Mouse (Mus musculus) neural tube, embryonic 10.5 days (tissue): Measurements from ENCODE around the gene Mapk1.

Experiments used
- DNase-seq: peaks from one replicate; pipeline ENCODE4 v3.0.0-alpha.2; 2017; ENCODE audit warnings: low spot score; ENCODE audit errors: extremely low spot score

The Mapk1 gene

DNA sequence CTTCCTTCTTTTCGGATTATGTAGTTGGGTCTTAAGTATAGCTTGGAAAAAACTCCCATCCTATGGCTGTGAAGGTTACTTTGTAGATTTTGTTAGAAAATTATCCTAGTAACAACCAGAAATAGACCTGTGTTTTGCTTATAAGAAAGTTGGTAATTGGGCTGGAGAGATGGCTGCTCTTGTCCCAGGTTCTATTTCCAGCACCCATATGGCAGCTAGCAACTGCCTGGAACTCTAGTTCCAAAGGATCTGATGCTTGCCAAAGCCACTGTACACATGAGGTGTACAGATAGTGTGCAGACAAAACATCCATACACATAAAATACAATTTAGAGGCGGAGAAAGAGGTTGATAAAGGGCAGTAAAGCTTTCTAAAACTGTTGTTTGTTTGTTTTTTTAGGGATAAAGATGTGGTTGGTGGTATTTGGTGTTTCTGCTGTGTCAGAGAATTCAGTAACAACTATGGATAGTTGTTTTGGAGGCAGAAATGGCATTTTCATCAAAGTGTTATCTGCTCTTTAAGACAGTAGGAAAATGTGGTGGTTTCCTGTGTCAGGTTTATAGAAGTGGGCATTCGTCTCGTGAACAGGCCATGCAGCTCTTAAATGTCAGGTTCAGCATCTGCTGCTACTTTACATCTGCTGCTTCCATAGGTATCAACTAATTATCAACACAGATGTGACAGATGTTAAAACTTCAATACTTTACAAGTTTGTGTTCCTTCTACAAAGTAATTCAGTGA, 32.1 kb downstream of the Mapk1 start:
- no peak for DNase-seq

DNA sequence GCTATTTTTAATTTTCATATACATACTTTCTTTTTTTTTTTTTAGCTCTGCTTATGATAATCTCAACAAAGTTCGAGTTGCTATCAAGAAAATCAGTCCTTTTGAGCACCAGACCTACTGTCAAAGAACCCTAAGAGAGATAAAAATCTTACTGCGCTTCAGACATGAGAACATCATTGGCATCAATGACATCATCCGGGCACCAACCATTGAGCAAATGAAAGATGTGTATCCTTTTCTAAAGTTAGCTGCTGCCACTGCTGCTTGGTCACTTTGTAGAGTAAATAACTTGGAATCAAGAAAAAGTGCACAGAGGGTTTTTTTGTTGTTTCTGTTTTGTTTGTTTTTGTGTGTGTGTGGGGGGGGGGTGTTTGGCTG, 32.7 kb downstream of the Mapk1 start:
- no peak for DNase-seq

DNA sequence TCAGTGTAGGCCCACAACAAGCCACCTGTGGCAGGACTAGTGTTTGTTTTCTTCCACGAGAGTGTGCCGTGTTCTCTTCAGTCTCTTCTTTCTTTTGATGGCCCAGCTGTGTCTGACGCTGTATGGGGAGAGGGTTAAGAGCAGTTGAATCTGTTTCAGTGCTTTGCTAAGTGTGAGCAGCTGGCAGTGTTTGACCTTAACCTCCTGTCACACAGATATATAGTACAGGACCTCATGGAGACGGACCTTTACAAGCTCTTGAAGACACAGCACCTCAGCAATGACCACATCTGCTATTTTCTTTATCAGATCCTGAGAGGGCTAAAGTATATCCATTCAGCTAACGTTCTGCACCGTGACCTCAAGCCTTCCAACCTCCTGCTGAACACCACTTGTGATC, 34.9 kb downstream of the Mapk1 start:
- peak; percentile 21 for DNase-seq

DNA sequence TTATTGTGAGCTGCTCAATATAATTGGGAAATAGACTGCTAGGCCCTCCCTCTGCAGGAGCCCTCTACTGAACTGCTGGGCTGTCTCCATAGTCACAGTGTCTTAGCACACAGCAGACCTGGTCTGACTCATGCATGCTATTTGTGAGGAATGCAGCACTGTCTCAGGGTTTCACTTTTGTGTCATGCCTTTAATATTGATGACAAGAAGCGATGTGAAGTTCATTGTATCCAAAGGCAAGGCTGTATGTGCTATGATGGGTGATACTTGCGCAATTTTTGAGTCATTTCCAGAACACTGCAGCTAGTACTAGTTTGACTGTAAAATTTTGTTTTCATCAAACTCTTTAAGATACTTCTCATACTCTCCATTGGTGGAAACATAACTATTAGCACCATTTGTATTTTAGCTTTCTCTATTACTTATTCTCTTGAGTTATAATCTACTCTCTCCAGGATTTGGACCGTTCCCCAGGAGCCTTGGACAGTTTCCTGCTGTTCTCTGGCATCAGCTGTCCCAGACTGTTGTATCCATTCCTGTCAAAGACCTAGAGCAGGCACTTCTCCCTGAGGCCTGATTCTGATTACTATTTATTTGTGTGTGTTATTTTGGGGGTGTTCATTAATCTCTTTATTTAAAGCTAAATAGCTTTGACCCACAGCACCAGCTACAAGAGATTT, 41.4 kb downstream of the Mapk1 start:
- no peak for DNase-seq

DNA sequence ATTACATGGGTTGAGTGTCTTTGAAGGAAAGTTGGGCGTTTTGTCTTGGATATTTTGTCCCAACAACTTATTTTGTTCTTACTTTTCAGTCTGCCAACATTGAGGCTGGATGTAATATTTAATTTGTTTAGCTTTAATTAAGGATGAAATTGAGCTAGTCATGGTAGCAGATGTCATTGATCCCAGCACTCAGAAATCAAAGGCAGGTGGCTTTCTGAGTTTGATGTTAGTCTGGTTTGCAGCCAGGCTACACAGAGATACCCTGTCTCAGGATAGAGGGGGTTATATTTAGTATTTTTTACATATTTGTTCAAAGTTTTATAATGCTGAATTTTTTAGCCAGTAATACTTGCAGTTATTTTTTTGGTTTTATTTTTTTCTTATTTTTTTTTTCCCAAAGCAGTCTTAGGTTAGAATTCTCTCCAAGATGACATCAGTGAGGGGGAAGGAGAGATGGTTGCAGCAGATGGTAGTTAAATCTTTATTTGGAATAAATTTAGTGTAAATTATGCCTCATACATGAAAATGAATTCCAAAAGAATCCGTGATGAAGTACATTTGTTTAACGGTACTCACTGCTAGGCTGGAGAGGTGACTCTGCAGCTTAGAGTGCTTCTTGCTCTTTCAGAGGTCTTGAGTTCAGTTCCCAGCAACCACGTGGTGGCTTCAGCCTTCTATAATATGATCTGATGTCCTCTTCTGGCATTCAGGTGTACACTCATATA, 47.0 kb downstream of the Mapk1 start:
- DNase-seq: no peak

DNA sequence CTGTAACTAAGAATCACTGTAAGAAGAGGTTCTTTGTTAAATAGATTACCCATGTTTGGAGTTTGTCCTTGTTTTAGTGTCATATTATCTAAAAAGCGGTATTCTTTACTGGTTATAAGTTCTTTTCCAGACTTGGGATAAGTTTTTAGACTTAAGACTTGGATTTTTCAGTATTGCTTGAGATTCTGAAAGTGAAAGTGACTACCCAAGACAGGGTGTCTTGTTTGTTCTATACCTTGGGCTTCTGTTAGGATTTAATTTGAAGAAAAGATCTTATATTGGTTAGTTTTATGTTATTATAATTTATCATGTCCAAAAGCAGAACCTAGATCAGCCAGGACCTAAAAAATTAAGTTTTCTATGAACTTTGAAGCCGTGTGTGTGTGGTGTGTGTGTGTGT, 50.6 kb downstream of the Mapk1 start:
- DNase-seq: no peak

DNA sequence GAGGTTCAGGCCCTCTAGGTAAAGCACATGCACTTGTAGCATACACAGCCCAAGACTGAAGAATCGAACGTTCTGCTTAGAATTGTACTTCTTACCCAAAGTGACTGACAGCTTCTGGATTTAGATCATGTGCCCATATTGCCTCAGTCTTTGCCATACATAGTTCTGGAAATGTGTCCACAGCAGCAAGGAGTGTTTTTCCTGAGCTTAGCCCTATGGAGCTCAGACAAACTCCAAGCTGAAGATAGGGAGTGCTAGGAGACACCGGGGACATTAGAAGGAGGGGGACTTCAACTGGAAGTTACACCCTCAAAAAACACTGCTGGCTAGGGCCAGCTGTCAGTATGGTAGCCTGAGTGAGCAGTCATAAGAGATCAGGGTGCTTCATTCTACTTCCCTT, 57.5 kb downstream of the Mapk1 start:
- no peak for DNase-seq

DNA sequence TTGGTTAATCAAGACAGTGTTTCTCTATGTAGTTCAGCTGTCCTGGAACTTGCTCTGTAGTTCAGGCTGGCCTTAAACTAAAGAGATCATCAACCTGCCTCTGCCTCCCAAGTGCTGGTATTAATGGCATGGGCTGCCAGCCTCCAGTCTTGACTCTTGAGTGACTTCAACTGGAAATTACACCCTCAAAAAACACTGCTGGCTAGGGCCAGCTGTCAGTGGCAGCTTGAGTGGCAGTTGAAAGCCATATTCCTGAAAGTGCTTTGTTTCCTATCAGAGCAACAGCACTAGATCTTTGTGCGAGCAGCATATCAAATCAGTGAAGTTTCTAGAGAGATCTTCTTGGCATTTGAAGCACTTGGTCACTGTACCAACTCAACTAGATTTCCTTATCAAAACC, 58.2 kb downstream of the Mapk1 start:
- DNase-seq: no peak

DNA sequence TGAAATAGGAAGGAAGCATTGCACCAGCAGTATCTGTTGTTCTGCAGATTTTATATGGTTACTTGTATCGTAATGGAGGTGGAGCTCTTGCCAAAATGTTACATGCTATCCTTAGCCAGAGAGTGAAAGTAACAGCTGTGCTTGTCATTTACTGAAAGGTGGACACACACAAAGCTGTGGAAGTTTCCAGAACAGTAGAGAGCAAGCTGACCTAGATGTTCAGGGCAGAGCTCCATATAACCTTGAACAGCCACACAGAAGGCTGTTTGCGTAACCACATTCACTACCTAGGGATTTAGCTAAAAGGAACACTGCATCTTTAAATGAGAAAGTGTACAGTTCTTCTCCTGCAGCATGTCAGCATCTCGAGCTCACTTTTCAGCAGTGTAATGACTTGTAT, 61.1 kb downstream of the Mapk1 start:
- DNase-seq: no peak

DNA sequence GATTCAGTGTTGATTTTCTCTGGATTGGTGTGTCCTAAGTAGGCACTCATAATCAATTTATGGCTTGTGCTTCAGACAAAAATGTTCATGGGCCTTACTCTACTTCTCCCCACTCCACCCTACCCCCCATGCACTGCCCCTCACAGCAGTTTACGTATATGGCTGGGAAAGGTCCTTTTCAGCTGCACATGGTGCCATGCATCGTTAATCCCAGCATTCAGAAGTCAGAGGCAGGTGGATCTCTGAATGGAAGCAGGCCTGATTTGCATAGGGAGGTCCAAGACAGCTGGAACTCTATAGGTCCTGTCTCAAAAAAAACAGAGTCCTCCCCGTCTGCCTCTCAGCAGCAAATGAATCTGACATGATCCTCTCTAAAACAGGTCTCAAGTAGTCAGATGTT, 62.1 kb downstream of the Mapk1 start:
- DNase-seq: no peak

DNA sequence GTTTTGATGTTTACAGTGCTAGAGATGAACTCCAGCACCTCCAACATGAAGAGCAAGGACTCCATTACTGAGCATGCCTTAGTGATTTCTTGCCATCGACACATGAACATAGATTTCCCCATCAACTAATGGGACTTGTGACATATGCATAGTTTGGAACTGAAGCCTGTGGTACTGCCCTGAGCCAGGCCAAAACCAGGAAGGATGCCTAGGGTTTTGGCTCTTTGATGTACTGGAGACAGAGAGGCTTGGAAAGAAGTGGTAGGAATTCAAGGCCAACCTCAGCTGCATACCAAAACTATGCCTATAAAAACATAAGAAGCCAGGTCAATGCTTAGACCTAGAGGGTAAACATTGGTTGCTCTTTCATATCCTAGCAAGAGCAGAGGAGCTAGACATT, 66.7 kb downstream of the Mapk1 start:
- DNase-seq: no peak

DNA sequence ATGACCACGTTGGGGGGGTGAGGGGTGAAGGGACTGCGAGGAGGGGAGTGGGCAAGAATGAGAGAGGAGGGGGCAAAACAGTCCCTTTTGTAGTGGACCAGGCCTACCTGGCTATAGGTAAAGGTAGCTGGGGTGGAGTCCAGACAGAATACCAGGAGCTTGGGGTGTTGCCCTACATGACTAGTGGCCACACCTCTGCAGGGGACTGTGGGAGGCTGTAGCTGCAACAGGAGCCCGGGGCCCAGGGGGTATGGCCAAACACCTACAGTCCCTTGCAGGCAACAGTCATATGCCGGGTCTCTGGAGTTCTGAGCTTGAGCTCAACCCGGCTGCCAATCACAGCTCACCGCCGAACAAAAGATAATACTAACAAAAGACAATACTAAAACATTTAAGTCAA, 68.9 kb downstream of the Mapk1 start:
- DNase-seq: no peak

DNA sequence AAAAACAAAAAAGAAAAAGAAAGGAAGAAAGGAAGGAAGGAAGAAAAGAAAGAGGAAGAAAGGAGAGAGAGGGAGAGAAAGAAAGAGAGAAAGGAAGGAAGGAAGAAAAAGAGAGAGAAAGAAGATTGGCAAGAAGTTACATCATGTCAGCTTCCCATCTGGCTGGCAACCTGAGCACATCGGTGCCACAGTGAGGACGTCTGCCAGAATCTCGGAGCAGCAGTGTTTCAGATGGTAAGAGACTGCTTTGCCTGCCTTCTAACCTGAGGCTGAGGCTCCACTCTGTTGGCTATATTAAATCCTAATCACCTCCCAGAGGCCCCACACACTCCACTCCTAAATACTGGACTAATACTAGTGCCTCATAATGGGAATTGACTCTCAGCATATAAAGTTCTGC, 70.7 kb downstream of the Mapk1 start:
- DNase-seq: no peak

DNA sequence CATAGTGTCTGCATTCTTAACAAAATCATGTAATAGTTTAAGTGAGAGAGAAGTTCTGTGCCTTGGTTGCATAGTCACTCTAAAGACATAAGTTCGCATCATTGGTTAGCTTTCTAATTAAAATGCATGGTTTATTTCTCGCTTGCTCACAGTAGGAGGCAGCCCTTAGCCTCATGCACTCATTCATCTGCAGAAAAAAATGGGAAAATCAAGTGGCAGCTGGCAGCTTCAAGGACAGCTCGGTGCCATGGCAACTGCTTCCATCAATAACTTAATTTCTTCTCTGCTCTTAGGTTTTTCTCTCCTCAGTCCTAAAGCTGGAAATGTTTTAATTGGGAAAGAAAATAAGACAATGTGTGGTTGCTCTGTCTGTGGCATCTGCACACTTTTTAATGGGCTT, 72.4 kb downstream of the Mapk1 start:
- no peak for DNase-seq

DNA sequence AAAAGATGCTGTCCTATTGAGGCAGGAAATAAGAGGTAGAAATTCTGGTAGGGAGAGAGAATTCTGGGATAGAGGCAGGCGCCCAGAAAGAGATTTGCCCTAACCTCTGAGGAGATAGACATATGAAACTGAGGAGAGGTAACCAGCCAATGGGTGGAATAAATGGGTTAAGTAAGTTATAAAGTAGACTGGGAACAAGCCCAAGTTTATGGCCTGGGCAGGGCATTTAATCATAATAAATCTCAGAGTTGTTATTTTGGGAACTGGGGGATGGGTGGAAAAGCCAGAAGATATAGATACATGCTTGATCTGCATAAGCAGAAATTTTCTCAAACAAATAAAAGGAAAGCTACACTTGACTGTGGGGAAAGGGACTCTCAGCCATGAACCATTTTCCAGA, 79.2 kb downstream of the Mapk1 start:
- DNase-seq: no peak

DNA sequence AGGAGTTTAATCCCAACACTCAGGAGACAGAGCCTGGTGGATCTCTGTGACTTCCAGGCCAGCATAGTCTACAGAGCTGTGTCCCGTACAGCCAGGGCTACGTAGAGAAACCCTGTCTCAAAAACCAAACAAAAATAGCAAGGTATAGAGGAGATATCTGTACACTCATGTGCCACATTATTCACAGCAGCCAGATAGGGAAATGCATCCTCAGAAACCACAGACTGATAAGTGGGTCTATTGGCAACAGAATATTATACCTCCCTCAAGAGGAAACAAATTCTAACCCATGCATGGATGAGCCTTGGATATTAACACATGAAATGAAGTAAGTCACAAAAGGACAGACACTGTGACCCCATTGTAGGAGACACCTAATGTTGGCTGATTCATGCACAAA, 84.4 kb downstream of the Mapk1 start:
- no peak for DNase-seq

DNA sequence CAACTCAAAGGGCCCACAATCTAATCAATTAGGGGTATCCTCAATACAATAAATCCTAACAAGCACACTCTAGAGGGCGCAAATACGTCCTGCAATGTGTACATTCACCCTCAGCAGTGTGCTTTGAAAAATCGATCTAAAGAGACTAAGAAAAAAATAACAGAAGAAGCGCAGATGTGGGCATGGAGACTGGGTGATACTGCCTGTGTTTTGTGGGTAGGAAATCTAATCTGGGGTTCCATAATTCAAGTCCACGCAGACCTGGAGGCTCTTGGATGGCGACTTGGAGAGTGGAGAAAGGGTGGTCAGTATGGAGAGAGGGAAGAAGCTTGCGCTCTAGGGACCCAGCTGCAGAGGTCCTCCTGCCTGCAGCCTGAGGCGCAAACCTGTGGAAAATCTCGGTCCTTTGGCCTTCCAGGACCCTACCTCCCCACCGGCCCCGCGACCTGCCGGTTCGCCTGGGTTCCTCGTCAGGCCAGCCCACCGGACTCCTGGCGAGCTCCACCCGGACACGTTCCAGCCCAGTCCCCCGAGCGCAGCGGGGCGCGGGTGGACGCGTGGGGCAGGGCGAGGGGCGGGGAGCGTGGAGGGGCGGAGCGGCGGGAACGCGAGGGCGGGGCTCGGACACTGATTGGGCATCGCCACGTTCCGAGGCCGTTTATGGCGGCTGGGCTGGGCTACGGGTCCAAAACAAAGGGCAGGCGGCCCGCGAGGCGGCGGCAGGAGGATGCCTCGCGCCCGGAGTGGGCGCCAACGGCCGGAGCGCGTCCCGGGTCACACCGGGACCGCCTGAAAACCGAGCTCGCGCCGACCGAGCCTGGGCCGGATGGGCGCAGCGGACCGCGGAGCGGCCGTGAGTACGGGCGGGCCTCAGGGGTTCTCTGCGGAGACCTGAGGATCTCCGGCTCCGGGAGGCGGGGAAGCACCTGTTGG, 86.6 kb downstream of the Mapk1 start, which contains the start of gene Ypel1:
Gene Ypel1 (plus strand): TSS at position 186 of the 933 bp plus-strand sequence.
- peak; percentile 94 for DNase-seq

DNA sequence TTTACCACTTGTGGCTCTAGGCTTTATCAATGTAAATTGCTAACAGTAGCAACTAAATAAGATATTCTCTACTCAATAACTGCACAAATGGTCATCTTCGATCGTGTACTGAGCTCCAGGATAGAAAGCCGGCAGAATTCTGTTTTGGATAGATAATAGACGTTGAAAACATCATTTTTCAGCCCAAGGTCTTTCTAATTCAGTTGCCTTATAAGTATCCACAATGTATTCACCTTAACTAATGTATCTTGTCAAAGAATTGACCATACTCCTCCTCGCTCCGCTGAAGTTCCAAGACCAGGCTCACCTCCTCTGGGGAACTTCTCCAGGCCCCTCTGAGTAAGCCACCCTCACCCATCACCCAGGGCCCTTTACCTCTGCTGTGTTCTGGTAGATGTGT, 87.5 kb downstream of the Mapk1 start:
- DNase-seq: no peak

DNA sequence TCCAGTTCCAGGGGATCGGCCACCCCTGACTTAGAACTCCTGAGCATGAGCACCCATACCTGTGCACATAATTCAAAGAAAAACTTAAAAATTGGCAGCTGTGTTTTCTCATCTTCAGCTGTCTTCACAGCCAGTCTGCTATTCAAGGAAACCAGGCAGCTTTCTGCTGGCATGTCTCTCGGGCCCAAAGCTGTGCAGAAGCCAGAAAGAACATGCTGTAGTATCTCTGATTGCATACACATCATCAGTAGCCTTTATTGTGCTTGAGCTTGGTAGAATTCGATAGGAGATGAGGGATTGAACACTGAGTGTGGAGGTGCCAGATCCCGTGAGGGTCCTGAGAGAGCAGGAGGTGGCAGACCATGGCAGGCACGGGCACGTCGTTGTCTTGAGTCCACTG, 89.8 kb downstream of the Mapk1 start:
- no peak for DNase-seq

DNA sequence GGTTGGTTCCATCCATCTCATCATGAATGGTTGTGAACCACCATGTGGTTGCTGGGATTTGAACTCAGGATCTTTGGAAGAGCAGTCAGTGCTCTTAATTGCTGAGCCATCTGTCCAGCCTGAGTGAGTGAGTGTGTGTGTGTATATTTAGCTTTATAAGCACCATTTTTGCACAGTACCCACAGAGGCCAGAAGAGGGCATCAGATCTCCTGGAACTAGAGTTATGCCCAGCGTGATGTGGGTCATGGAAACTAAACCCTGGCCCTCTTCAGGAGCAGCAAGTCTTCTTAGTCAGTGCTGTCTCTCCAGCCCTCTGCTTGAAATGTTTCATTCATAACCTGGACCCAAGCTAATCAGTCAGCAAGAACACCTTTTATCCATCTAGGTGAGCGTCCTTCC, 93.1 kb downstream of the Mapk1 start:
- DNase-seq: no peak

DNA sequence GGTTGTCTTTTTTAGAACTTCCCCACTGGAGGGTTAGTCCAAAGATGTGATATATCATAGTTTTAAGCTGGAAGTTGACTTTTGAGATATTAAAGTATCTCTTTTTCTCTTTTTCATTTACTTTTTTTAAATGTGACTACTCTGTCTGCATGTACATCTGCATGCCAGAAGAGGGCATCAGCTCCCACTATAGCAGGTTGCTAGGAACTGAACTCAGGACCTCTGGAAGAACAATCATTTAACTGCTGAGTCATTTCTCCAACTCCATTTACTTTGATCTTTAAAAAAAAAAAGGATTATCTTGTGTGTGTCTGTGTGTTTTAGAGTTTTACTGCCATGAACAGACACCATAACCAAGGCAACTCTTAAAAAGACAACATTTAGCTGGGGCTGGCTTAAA, 93.7 kb downstream of the Mapk1 start:
- no peak for DNase-seq

DNA sequence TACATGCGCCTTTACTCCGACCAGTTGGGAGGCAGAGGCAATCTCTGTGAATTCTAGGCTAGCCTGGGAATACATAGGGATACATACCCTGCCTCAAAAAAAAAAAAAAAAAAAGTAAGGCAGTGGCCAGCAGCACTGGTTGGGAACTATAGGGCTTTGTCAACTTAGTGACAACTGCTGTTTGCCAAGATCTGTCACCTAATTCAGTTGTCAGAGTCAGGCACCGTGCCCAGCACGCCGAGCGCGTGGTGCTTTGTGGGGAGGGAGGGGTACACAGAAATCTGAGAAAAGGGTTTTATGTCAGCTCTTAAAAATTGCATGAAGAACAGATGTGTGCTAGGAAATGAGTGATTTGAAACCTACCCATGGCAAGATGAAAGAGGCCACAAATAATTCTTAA, 94.9 kb downstream of the Mapk1 start:
- DNase-seq: no peak
